Mouse (Mus musculus): ENCODE measurements around the gene 4930556J24Rik.

DNA sequence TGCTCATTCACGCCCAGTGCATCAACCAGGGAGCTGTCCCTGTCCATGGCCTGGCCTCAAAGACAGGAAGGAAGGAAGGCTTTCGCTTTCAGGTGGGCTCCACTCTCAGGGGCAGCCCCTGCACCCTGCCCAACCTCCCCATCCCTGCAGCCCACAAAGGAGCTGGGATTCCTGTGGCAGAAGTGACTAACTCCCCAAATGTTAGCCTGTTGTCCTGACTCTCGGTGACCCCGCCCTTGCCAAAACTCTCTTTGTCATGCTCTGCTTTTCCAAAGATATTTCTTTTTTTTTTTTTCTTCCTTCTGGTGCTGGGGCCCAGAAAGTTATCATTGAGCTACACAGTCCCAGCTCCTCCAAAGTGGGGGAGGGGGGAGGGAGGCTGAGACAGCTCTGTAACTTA, 67.3 kb downstream of the 4930556J24Rik start:
- TF ChIP-seq EP300 (IDR thresholded peaks at IDR 0.05; ENCODE audit: low read depth) (no peak), CTCF (IDR thresholded peaks at IDR 0.05; ENCODE audit: low read depth) (no peak)

Measured in heart, postnatal 0 days (tissue).